Mouse (Mus musculus) cerebellum, postnatal 25 days (tissue): ENCODE results near the gene Metrnl.
A peak's percentile ranks its signal among the peaks of the same experiment; 100 is the strongest.

Experiments
- DNase-seq, 2 experiments: peaks; one replicate each; pipeline ENCODE4 v3.0.0; 2021; ENCODE audit warnings: mixed read lengths in 2 of 2

Metrnl gene

GRCm38 (mm10) chr11:121686091-121686490 is 15.3 kb upstream of the Metrnl start:
- DNase-seq, result no peak

GRCm38 (mm10) chr11:121686674-121687073 is 14.7 kb upstream of the Metrnl start:
- no peak for DNase-seq

GRCm38 (mm10) chr11:121688024-121688423 is 13.3 kb upstream of the Metrnl start:
- no peak for DNase-seq

GRCm38 (mm10) chr11:121695304-121696064 is 5.9 kb upstream of the Metrnl start:
- DNase-seq, result no peak

GRCm38 (mm10) chr11:121697271-121697670 is 4.1 kb upstream of the Metrnl start:
- no peak for DNase-seq

- DNase-seq, result no peak
These were observed 2.9 kb upstream of the Metrnl start for GRCm38 (mm10) chr11:121698381-121698955.

- DNase-seq, result peak; percentile 82 to 88
These were observed 959 bp downstream of the Metrnl start for GRCm38 (mm10) chr11:121702111-121702894.

- peak; percentile 30 to 40 for DNase-seq
These were observed 1.7 kb downstream of the Metrnl start for GRCm38 (mm10) chr11:121702895-121703618.

- peak; percentile 33 to 46 for DNase-seq
These were observed 2.4 kb downstream of the Metrnl start for GRCm38 (mm10) chr11:121703619-121704215.

GRCm38 (mm10) chr11:121706521-121707005 is 5.2 kb downstream of the Metrnl start:
- no peak for DNase-seq

GRCm38 (mm10) chr11:121709278-121709677 is 7.9 kb downstream of the Metrnl start:
- no peak for DNase-seq

- DNase-seq, result no peak
These were observed 8.9 kb downstream of the Metrnl start for GRCm38 (mm10) chr11:121710245-121710644.

GRCm38 (mm10) chr11:121712987-121713386 is 11.6 kb downstream of the Metrnl start:
- no peak for DNase-seq

GRCm38 (mm10) chr11:121713569-121713968 is 12.2 kb downstream of the Metrnl start:
- no peak for DNase-seq

GRCm38 (mm10) chr11:121714745-121715485 is 13.6 kb downstream of the Metrnl start:
- no peak for DNase-seq

- DNase-seq, result no peak
These were observed 16.4 kb downstream of the Metrnl start for GRCm38 (mm10) chr11:121717724-121718123.

- no peak for DNase-seq
These were observed 19.4 kb downstream of the Metrnl start for GRCm38 (mm10) chr11:121720752-121721151.

- DNase-seq, result no peak
These were observed 21.1 kb downstream of the Metrnl start for GRCm38 (mm10) chr11:121722434-121722833.

GRCm38 (mm10) chr11:121726625-121727024 is 25.3 kb downstream of the Metrnl start:
- DNase-seq, result no peak

- no peak for DNase-seq
These were observed 32.8 kb downstream of the Metrnl start for GRCm38 (mm10) chr11:121734184-121734583.

- DNase-seq, result no peak
These were observed 33.5 kb downstream of the Metrnl start for GRCm38 (mm10) chr11:121734892-121735291.

- DNase-seq, result no peak
These were observed 37.3 kb downstream of the Metrnl start for GRCm38 (mm10) chr11:121738616-121739015.
